Mouse (Mus musculus) heart, embryonic 14.5 days (tissue): ENCODE results near the gene Zswim4. TPM values are rescaled to one million over a fixed set of nuclear protein-coding genes. Genes with fewer than 3 reads are reported as not detected.

ENCODE experiments used
- ATAC-seq: fragments of 200-750 bp; cut with Nextera tagmentation; 2 replicates; pipeline ENCODE4 v1.8.0; 2017; ENCODE audit warnings: low read depth, moderate TSS enrichment; ENCODE audit not compliant: insufficient number of reproducible peaks, insufficient read depth, low FRiP score
- H3K27ac ChIP-seq, 2 experiments: fragments of 200-500 bp in 1 of 2; fragments of 300-500 bp in 1 of 2; sonication (generic) in 1 of 2; replicated peaks in 1 of 2; 2 replicates each; pipeline ENCODE4 v1.5.1; 2012 to 2014; ENCODE audit warnings: low read depth in 2 of 2, low read length in 2 of 2, control low read depth in 1 of 2, mild to moderate bottlenecking in 1 of 2, mixed read lengths in 1 of 2; ENCODE audit not compliant: control insufficient read depth in 1 of 2, insufficient read depth in 1 of 2
- H3K27me3 ChIP-seq: fragments of 300-500 bp; sonication (generic); 2 replicates; pipeline ENCODE4 v1.6.1; 2014; ENCODE audit warnings: mild to moderate bottlenecking, low read length, control low read depth; ENCODE audit not compliant: control insufficient read depth, insufficient read depth
- H3K36me3 ChIP-seq: fragments of 300-500 bp; sonication (generic); 2 replicates; pipeline ENCODE4 v1.6.1; 2014; ENCODE audit warnings: mild to moderate bottlenecking, control low read depth, low read length, mixed read lengths; ENCODE audit not compliant: control insufficient read depth, insufficient read depth
- H3K4me1 ChIP-seq, 2 experiments: fragments of 200-500 bp in 1 of 2; fragments of 300-500 bp in 1 of 2; sonication (generic) in 1 of 2; 2 replicates each; pipeline ENCODE4 v1.6.1; 2012 to 2014; ENCODE audit warnings: low read length in 2 of 2, control low read depth in 1 of 2, mixed read lengths in 1 of 2; ENCODE audit not compliant: control insufficient read depth in 2 of 2, insufficient read depth in 2 of 2
- H3K4me2 ChIP-seq: fragments of 300-500 bp; sonication (generic); 2 replicates; pipeline ENCODE4 v1.6.1; 2014; ENCODE audit warnings: mild to moderate bottlenecking, low read length
- H3K4me3 ChIP-seq, 2 experiments: fragments of 200-500 bp in 1 of 2; fragments of 300-500 bp in 1 of 2; sonication (generic) in 1 of 2; 2 replicates each; pipeline ENCODE4 v1.5.1; 2012 to 2014; ENCODE audit warnings: low read length in 2 of 2, mild to moderate bottlenecking in 2 of 2, control low read depth in 1 of 2, low read depth in 1 of 2, moderate library complexity in 1 of 2; ENCODE audit not compliant: control insufficient read depth in 1 of 2, insufficient read depth in 1 of 2
- H3K9ac ChIP-seq: fragments of 300-500 bp; sonication (generic); 2 replicates; pipeline ENCODE4 v1.6.1; 2014; ENCODE audit warnings: mild to moderate bottlenecking, low read length
- H3K9me3 ChIP-seq: fragments of 300-500 bp; sonication (generic); 2 replicates; pipeline ENCODE4 v1.6.1; 2016; ENCODE audit warnings: low read length, control low read depth; ENCODE audit not compliant: control insufficient read depth
- WGBS: fragments of 180-500 bp; shearing (Covaris S2); extraction: QIAGEN DNeasy Blood & Tissue Kit; methylation state at CpG from one replicate; pipeline ENCODE4 v1.1.7; 2014; 5-methylcytosine and 5-hydroxymethylcytosine counted together
- polyA plus RNA-seq: library from polyadenylated mRNA; unstranded; fragments of >200 nt; fragmentation: Nextera tagmentation; extraction: Ambion mirVana; gene quantifications from 2 replicates; pipeline ENCODE4 v1.2.1, GENCODE M21; 2014

Gene Zswim4
- polyA plus RNA-seq, 1 experiment from 2014 or later = 6.7 TPM

GRCm38 (mm10) chr8:84223322-84224029 is 13.4 kb downstream of the Zswim4 start:
- no peak overlapping the region for H3K4me3 ChIP-seq
- no peaks in the 10 kb centered on the region for H3K4me1 ChIP-seq
- no peaks in the 10 kb centered on the region for H3K9me3 ChIP-seq
- H3K9ac ChIP-seq = no peak overlapping the region
- no peak overlapping the region for H3K4me2 ChIP-seq
- H3K27ac ChIP-seq = no peak overlapping the region
- 84% methylated on average over 21 of the region's 21 CpGs for WGBS
- ATAC-seq = no peak
- H3K36me3 ChIP-seq = peaks cover 97% of the 10 kb centered on the region
- H3K27me3 ChIP-seq = no peaks in the 10 kb centered on the region

GRCm38 (mm10) chr8:84222566-84223165 is 14.2 kb downstream of the Zswim4 start:
- no peak overlapping the region for H3K4me2 ChIP-seq
- no peak overlapping the region for H3K4me3 ChIP-seq
- no peak overlapping the region for H3K27ac ChIP-seq
- no peaks in the 10 kb centered on the region for H3K27me3 ChIP-seq
- 82% methylated on average over 9 of the region's 9 CpGs for WGBS
- no peak overlapping the region for H3K9ac ChIP-seq
- ATAC-seq = no peak
- no peaks in the 10 kb centered on the region for H3K4me1 ChIP-seq
- no peaks in the 10 kb centered on the region for H3K9me3 ChIP-seq
- H3K36me3 ChIP-seq = peaks cover 97% of the 10 kb centered on the region

GRCm38 (mm10) chr8:84220105-84220504 is 16.8 kb downstream of the Zswim4 start:
- H3K4me1 ChIP-seq = no peaks in the 10 kb centered on the region
- no peak overlapping the region for H3K4me2 ChIP-seq
- no peak for ATAC-seq
- H3K27me3 ChIP-seq = no peaks in the 10 kb centered on the region
- H3K9me3 ChIP-seq = no peaks in the 10 kb centered on the region
- no peak overlapping the region for H3K27ac ChIP-seq
- H3K36me3 ChIP-seq = peaks cover 94% of the 10 kb centered on the region
- no peak overlapping the region for H3K9ac ChIP-seq
- whole genome bisulfite sequencing = 63% methylated on average over 7 of the region's 7 CpGs
- no peak overlapping the region for H3K4me3 ChIP-seq

- Histone ChIP-seq H3K27me3 (no peaks in the 10 kb centered on the region), H3K27ac (no peak overlapping the region), H3K9me3 (no peaks in the 10 kb centered on the region), H3K9ac (no peak overlapping the region), H3K36me3 (peaks cover 93% of the 10 kb centered on the region), H3K4me3 (no peak overlapping the region), H3K4me2 (no peak overlapping the region), H3K4me1 (no peaks in the 10 kb centered on the region)
- WGBS = 93% methylated on average over 5 of the region's 5 CpGs
- no peak for ATAC-seq
Observed at GRCm38 (mm10) chr8:84218143-84218542, 18.7 kb downstream of the Zswim4 start.

GRCm38 (mm10) chr8:84217206-84217605 is 19.6 kb downstream of the Zswim4 start:
- no peak overlapping the region for H3K9ac ChIP-seq
- peaks cover 92% of the 10 kb centered on the region for H3K36me3 ChIP-seq
- H3K4me3 ChIP-seq = no peak overlapping the region
- 94% methylated on average over 11 of the region's 11 CpGs for WGBS
- no peak overlapping the region for H3K27ac ChIP-seq
- no peak for ATAC-seq
- no peaks in the 10 kb centered on the region for H3K9me3 ChIP-seq
- H3K4me1 ChIP-seq = no peaks in the 10 kb centered on the region
- H3K27me3 ChIP-seq = no peaks in the 10 kb centered on the region
- no peak overlapping the region for H3K4me2 ChIP-seq

- WGBS = 86% methylated on average over 4 of the region's 4 CpGs
- H3K4me2 ChIP-seq = no peak overlapping the region
- H3K9ac ChIP-seq = no peak overlapping the region
- no peaks in the 10 kb centered on the region for H3K27me3 ChIP-seq
- H3K4me3 ChIP-seq = no peak overlapping the region
- H3K4me1 ChIP-seq = peaks cover 0 to 12% of the 10 kb centered on the region in 2 experiments; a peak in 2 of 4 replicates
- H3K9me3 ChIP-seq = no peaks in the 10 kb centered on the region
- no peak overlapping the region for H3K27ac ChIP-seq
- no peak for ATAC-seq
- peaks cover 93% of the 10 kb centered on the region for H3K36me3 ChIP-seq
Observed at GRCm38 (mm10) chr8:84213277-84213676, 23.6 kb downstream of the Zswim4 start.

GRCm38 (mm10) chr8:84211881-84212563 is 24.8 kb downstream of the Zswim4 start:
- 87% methylated on average over 31 of the region's 31 CpGs for WGBS

More at GRCm38 (mm10) chr8:84211881-84212563, 24.8 kb downstream of the Zswim4 start:
- Histone ChIP-seq H3K9ac (no peak overlapping the region), H3K27me3 (no peaks in the 10 kb centered on the region), H3K4me3 (no peak overlapping the region), H3K4me1 (peaks cover 0 to 19% of the 10 kb centered on the region in 2 experiments; a peak in 3 of 4 replicates), H3K9me3 (no peaks in the 10 kb centered on the region), H3K36me3 (peaks cover 86% of the 10 kb centered on the region), H3K27ac (no peak overlapping the region), H3K4me2 (no peak overlapping the region)
- no peak for ATAC-seq
